Mouse (Mus musculus) frontal cortex, postnatal 25 days (tissue): Measurements from ENCODE around the gene Fat1.

Experiments
- DNase-seq, 2 experiments: peaks; one replicate each; pipeline ENCODE4 v3.0.0; 2022; ENCODE audit warnings: low spot score in 2 of 2

Gene Fat1

DNA sequence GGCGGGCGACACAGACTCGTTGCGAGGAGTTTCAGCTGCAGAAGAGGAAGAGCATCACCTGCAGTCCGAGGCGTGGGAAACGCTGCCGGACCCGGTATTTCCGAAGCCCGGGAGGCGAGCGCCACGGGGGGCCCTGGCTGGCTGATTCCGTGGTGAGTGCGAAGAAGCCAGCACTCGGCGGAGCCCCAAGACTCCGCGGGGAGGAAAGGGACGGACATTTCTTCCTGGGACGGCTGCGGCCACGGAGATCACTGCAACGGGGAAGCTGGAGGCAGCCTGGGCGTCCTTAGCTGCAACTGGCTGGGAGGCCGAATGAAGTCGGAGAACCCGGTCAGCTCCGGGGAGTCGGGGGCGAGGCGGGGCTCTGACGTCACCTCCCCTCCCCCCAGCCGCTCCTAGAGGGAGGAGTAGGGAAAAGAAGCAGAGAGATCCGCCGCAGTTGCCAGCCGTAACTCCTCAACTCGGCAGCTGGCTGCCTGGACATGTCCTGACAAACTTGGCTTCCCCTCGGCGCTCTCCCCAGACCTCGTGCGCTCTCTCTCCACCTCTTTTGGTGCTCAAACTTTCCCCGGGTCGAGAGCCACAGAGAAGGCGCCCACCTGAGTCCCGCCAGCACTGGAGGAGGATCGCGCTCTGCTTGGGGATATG lies at the start of gene Fat1:
TSS of gene Fat1 (plus strand) at position 598 of the 648 bp plus-strand sequence.
- peak; percentile 54 to 56 for DNase-seq

DNA sequence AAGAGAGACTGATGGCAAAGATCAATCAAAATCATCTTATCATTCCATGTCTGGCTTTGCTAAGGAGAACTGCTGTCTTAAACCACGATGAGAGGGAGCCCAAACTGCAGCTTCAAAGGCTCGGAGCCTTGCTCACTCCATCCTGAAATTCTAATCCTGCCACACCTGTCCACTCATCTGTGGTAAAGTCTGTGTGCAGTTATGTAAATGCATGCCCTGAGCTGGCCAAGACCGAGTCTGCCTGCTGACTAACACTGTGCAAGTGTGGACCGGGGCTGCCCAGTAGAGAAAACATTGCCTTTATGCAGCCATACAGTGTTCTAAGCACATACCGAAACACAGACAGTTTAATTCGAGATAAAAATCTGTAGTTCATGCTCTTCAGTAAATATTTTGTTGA lies 40.6 kb upstream of the Fat1 start:
- DNase-seq = no peak

DNA sequence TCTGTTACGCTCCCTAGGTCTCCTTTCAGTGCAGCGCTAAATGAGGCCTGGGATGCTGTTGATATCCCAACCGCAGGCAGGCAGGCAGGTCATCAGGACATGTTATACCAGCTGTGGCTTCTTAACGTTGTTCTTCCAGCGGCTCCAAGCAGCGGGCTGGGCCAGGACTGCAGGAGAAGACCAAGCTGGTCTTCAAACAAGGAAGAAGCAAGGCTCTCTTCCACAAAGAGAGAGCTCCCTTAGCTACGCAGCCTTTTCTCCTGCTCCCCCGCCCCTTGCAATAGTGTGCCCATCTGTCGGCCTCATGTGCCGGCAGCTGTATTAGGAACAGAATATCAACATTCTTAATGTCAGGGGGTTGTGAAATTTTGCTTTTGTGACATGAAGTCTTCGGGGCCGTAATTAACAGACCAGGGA lies 35.7 kb upstream of the Fat1 start:
- DNase-seq = no peak

DNA sequence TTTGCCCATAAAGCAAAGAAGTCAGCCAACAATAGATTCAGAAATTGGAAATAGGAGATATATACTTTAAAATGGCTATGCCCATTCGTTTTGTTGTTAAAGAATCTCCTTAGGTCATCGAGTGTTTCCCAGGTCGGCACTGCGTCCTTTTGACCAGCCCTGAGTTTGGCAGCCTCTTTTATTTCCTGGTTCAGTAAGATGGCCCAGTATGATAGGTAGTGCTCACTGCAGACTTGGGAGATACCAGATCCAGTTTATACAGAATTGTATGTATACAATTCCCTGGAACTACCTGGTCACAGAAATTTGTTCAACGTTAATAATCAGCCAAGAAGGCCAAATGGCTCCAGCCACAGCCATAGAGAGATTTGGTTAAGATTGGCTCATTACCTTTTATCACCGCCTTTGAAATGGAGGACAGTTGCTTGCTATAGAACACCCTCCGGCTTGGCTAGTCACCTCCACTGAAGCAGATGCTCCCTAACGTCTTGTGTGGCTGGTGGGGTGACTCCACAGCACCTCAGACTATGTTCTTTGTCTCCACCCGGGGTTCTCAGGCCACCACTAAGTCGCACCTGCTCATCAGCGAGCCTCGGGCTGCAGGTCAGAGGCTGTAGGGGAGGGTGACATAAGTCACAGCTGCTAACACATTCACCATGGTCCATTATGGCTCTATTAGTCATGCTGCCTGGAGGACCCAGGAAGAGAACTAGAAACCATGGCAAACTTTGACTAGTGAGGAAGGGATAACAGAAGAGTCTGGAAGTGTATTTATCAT lies 23.9 kb upstream of the Fat1 start:
- no peak for DNase-seq

DNA sequence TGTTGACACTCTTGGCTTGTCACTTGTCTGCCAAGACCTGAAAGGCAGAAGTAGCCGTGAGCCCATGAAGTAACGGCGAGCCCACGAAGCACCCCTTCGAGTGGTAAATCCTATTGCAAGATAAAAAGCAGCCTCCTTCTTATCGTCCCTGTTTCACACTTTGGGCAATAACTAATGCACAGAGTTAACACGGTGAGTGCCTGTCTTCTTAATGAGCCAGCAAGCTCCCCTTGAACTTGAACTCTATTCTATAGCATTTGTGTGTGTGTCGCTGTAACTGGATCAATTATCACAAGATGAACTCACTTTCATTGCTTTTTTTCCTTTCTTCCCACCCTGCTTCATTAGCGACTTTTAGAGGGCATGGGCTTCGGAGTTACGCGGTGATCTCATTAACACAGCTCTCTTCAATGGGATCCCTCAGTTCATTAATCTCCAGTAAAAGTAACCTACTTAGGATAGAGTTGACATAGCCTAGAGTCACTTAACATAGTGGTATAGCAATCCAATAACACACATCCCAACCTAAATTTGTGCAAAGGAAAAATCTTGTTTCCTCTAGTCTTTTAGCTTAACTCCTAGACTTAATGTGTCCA lies 15.7 kb upstream of the Fat1 start:
- no peak for DNase-seq

DNA sequence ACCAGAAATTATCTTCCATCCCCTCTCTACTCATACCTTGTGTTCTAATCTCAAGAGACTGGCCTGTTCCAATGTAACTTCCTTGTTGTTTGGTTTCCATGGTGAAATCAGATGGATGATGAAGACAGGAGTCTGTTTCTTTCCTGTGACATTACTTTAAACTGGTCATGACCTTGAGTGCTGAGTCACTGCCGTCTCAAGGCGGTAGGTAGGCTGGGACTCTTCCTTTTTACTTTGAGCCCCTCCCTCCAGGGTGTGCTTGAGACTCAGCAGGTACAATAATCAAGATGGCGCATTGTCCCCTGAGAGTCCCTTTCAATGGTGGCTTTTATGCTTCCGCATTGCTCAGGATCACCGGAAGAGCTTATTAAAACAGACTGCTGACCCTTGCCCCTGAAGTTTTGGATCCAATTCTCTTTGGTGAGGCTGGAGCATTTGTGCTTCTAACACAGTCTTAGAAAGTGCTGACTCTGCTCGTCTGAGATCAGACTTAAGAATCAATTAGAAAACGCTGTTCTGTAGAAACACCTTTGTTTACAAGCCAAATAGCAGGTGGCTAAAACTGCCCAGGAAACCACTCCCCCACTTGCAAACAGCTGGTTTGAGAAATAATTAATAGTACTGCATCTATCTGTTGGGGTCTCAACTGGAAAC lies 14.7 kb upstream of the Fat1 start:
- DNase-seq = no peak

DNA sequence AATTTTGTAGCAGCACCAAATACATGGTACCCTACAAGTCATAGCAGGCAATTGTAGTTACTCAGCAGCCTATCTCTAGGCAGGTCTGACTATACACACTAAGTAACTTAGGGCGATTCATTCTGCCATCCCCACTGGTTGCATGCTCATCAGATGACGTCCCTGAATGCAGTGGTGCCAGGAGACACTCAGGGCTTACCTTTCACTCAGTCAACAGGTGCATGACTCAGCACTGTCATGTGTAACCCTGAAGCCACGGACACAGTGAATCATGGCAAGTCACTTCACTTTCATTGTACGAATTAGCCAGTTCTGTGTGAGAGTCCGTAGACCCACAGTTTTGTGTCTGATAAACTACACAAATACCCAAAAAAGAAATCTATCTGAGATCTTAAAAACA lies 10.3 kb upstream of the Fat1 start:
- no peak for DNase-seq

DNA sequence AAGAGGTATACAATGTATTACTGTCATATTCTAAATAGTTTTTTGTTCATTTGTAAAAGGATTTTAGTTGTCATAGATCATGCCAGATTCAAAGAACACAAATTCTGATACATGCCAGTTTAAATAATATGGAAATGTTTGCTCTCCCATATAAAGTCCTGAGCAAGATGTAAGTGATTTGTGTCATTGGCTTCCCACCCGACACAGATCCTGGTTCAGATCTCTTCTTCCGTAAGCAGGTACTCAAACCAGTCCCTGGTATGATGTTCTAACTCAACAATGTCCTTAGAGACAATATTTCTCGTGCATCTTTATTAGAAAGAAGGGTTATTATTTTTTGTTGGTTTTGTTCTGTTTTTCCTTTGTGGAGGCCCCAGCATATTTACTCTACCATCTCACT lies 5.2 kb upstream of the Fat1 start:
- no peak for DNase-seq

DNA sequence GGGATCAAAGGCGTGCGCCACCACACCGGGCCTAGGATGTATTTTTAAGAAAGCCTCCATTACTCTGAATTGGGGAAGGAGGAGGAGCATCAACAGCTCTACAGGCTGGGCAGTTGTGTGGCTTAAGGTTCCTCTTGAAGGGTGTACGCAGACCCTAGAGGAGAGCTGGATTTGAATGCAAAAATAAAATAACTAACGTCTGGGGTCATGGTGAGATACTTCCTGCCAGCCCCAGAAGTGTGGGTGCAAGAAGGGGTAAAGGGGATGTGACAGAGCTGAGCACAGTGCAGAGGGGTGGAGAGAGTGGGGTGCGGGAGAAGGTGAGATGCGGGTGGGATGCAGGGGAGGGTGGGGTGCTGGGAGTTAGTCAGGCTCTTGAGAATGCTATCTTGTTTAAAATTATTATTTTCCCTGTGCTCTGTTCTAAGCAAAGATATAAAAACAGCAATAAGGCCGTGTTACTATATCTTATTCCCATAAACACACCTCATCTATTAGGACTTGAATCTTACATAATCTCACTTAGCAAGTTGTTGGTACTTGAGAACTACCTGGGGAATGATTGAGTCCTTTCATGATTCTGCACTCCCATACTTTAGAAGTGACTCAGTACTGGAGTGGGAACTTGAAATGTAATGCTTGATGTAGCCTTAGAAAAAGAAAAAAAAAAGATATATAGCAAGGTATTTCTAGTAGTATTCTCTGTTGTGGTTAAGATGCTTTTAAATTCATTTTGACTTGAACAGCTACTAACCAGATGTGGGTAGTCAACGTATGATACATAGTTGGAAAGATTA lies 2.5 kb upstream of the Fat1 start:
- DNase-seq = no peak

DNA sequence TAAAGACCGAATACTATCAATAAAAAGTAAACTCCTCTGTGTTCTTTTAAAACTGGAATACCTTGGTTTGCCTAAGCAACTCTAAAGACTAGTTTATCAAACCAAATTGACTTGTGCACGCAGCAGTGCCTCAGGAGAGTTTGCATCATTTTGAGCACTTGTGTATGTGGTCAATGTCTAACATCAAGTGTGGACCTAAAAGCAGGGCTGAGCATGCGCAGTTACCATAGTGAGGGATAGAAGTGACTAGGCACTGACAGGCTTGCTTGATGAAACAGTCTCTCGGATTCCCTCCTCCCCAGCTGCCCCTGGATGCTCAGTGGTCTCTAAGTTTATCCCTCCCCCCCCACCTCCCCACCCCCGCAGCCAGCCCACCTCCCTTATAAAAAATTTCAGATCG lies 1.8 kb upstream of the Fat1 start:
- DNase-seq = no peak

DNA sequence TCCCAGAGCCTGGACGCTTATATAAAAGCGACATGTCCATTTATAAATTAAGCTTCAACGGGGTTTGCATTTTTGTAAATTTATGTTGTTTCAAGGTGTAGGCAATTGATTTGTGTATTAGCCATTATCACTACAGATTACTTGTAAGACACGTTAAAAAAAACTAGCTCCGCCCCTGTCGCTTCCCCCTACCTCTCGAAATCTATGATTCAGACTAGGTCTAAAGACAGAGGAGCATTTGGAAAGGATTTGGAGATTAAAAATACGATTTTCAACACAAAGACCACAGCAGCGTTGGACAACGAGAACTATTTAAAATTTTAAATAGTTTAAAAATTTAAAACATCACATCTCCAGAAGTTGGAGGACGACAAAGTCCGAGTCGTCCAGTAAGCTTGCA lies 831 bp upstream of the Fat1 start:
- DNase-seq = no peak

DNA sequence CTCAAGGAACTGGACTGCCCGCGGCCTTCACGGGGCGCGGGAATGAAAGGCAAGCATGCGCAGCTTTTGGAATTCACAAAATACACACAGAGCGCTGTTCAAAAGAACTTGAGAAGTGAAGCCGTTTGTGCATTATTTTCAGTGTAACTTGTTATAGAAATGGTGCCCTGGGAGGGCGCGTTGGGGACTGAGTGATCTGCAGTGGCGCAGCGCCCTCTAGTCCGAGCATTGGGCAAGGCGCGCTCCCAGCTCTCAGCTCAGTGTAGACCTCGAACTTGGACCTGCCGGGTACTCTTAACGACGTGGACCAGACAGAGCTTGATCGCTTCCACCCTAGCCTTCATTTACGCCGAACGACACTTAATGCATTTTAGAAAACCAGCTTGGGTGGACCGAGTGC lies 494 bp downstream of the Fat1 start:
- DNase-seq = peak; percentile 70 to 80

DNA sequence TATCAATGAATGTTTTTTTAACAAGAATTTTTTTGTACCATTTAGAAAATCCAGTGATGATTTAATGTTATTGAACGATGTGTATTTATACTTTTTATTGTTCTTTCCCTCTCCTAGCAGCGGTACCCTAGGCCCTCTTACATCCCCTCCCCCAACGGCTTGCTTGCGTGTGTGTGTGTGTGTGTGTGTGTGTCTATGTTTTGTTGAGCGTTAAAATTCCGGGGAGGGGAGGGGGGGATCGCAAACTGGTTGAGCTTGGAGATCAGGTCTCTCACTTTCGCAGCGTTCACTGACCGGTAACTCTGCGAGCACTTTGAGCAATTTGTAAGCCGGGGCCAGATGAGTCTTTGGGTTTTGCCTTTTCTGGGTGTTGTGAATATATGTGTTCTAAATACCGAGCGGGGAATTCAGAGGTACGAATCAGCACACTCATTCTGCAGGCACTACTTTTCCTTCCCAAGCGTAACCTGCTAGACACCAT lies 1.3 kb downstream of the Fat1 start:
- no peak for DNase-seq

DNA sequence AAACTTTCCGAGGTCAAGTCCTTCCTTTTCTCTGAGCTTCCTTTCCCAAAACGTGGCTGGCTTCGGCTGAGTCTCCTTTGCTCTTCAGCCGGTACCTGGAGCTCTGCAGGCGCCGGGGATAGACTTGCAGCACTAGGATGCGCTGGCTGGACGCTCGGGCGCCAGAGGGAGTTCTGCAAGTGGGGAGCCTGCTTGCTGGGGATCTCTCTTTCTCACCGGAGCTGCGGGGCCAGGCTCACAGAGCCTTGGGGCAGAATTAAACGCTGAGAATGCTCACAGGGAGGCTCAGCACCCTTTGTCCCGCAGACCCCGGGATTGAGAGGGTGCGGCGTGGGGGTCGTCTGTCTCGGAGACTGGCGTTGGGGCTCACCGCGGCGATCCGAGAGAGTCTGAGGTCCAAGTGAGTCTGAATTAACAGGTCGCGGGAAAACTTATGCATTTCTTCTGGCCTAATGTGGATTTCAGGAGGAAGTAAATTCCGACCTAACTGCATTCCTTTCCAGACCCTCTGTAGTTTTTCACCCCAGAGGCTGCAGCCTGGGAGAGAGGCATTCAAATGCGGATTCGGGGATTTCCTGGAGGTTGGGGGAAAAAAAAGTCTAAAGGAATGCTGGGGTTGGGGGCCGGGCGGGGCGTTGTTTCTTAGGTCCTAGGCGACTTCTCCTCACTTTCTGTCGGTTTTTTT lies 2.0 kb downstream of the Fat1 start:
- peak in 1 of 2 experiments; percentile 55 for DNase-seq

DNA sequence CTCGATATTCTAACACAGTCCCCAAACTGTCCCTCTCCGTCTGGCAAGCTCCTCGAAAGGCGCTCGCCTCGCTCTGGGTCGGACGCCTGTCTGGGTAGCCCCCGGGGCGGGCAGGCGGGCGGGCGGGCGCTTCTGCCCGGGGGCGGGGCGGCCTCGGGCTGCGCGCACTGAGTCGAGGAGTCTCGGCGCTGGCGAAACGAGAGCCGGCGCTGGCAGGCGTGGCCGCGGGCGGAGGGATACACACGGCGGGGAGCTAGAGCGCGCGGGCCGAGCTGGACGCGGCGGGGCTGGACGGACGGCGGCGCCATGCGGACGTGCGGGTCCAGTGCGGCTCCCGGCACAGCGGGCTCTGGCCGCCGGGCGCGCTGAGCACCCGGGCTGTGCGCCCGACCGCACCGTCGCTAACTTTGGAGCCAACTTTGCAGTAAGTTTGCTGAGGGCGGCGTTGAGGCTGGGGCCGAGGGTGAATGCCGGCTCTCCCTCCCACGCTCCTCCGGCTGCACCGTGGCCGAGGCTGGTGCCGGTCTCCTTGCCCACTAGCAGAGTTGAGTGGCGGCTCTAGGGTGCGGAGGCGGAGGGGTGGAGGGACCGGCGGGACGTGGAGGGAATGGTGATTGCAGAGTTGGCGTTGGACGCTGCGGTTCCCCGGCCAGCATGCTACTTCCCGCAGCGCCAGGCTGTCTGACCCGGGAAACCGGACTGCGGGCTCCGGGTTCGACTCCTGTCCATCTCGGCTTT lies 2.8 kb downstream of the Fat1 start:
- peak; percentile 80 to 81 for DNase-seq

DNA sequence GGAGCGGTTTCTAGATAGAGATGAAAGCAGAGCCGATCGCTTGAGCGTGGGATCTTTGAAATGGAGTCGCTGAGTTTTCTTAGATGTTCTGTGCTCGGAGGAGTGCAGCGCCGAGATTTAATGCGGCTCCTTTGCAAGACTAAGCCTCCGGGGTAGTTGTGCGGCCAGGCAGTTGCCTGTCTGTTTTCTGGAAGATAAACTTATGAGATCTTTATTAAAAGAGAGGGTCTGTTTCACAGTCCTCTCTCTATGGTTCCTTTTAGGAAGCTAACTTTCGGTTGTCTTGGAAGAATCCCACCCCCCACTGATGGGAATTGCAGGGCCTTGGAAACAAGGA lies 3.4 kb downstream of the Fat1 start:
- no peak for DNase-seq

DNA sequence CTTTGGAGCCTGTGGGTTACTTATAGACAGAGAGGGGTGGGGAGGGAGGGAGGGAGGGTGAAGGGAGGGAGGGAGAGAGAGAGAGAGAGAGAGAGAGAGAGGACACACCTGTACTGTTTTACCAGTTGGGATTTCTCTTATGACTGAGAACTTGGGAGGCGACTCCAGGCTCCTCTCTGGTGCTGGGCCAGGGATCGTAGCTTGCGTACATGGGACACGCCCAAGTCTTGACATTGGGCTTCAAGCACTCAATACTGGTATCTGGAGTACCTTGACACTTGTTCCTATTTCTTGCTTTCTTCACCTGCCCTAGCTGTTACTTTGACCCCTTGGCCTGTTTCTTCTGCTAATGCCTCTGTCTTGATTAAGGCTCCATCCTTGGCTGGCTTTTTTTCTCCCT lies 10.3 kb downstream of the Fat1 start:
- DNase-seq = no peak

DNA sequence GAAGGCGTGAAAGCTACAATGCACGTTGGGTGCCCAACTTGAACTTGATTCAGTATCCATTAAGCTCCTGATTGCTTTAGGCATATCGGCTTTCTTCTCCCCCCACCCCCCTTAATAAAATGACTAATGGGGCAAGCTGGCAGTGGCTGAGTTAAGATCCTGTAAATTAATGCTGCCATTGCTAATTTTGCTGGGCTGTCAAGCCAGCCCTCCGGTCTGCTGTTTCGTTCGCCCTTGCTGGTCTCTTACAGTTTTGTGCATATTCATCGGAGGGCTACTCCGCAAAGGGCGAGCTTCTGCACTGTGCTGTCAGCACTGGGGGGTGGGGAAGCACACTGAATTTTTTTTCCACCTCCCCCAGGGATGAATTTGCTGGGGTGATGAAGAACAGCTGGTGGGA lies 13.3 kb downstream of the Fat1 start:
- DNase-seq = no peak

DNA sequence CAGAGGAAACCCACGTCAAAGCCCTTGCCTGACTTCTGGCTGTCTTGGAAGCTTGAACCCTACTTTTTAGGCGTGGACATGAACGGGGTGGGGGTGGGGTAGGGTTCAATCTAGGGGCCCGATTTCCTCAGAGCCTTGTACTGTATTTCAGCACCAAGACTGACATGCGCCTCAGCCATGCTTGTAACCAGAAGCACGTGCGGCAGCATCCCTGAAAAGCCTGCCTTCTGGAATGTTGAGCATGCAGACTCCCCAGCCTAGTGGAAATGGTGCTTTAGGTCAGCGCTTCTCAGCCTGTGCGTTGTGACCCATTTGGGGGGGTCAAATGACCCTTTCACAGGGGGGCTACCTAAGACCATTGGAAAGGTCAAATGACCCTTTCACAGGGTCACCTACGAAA lies 25.2 kb downstream of the Fat1 start:
- no peak for DNase-seq

DNA sequence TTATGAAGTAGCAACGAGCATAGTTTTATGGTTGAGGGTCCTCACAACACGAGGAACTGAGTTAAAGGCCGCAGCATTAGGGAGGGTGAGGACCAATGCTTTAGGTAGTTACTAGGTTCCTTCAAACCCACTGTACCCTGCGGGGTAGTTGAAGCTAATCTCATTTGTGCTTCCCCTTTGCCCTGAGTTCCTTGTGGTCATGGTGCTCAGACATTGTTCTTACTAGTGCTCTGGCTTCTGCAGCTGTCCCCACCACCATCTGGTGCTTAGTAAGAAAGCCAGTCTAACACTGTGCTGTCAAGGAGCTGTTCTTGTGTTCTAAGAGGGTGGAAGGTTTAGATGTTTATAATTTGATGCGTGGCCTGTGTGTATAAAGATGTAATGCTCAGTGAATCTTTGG lies 25.7 kb downstream of the Fat1 start:
- DNase-seq = no peak

DNA sequence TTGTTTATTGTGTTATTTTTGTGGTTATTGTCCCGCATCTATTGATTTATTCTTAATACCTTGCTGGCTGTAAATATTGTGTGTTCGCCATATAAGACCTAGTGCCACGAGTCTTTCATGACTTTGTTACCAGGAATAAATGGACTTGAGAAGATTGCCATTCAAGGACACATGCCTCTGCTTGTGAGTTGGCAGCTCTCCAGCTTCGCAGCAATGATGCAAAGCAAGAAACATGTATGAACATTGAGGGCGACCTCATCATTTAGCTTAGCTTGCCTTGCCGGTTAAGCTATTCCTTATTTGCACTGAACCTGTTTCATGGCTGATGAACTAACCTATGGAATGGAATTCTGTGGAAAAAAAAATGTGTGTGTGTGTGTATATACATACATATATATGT lies 26.2 kb downstream of the Fat1 start:
- no peak for DNase-seq
